Mouse (Mus musculus): Measurements from ENCODE around the gene Endou.

DNA sequence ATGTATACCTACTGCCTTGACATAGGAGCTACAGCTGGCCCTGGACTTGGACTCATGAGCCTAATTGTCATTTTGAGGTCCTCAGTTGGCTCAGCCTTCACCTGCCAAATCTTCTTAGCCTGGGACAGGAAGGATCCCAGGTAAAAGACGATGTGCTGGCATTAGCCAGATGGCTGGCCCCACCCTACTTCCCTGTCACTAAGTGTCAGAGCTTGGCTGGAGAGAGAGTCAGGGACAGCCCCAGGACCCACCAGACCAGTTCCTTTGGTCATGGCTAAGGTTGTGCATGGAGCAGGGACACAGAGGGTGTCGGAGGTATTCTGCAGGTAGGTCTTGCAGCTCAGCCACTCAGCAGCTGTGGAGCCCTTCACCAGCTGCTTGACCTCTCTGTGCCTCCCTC is 33.4 kb upstream of the Endou start:
- TF ChIP-seq POLR2A (IDR thresholded peaks at IDR 0.05; ENCODE audit: extremely low read depth, insufficient read depth, low read length), result no peak
- TF ChIP-seq CTCF (IDR thresholded peaks at IDR 0.05; ENCODE audit: extremely low read depth, insufficient read depth, low read length), result no peak
